Mouse (Mus musculus) kidney, postnatal 0 days (tissue): ENCODE data around the gene 6430571L13Rik. TPM values are rescaled to one million over a fixed set of nuclear protein-coding genes. Genes with fewer than 3 reads are reported as not detected.

Experiments used
- ATAC-seq: fragments of 200-750 bp; cut with Nextera tagmentation; replicated peaks from 2 replicates; pipeline ENCODE4 v1.8.0; 2017; ENCODE audit warnings: low read depth, moderate number of reproducible peaks, moderate TSS enrichment, moderate library complexity; ENCODE audit not compliant: low FRiP score
- DNase-seq: peaks from one replicate; pipeline ENCODE4 v3.0.0-alpha.2; 2016; ENCODE audit warnings: low spot score
- H3K27ac ChIP-seq: fragments of 300-500 bp; sonication (generic); 2 replicates; pipeline ENCODE4 v1.5.1; 2014; ENCODE audit warnings: mild to moderate bottlenecking
- H3K27me3 ChIP-seq: fragments of 300-500 bp; sonication (generic); 2 replicates; pipeline ENCODE4 v1.6.1; 2014; ENCODE audit warnings: low read length, mixed read lengths; ENCODE audit not compliant: insufficient read depth
- H3K36me3 ChIP-seq: fragments of 300-500 bp; sonication (generic); 2 replicates; pipeline ENCODE4 v1.6.1; 2014; ENCODE audit warnings: low read length, mixed read lengths; ENCODE audit not compliant: insufficient read depth
- H3K4me1 ChIP-seq: fragments of 300-500 bp; sonication (generic); replicated peaks from 2 replicates; pipeline ENCODE4 v1.6.1; 2014; ENCODE audit warnings: antibody characterized with exemption, low read length, mixed read lengths; ENCODE audit not compliant: insufficient read depth
- H3K4me2 ChIP-seq: fragments of 300-500 bp; sonication (generic); 2 replicates; pipeline ENCODE4 v1.6.1; 2014; ENCODE audit warnings: mild to moderate bottlenecking, low read length, moderate library complexity, mixed read lengths
- H3K4me3 ChIP-seq: fragments of 300-500 bp; sonication (generic); replicated peaks from 2 replicates; pipeline ENCODE4 v1.5.1; 2014; ENCODE audit warnings: low read depth, low read length
- H3K9ac ChIP-seq: fragments of 300-500 bp; sonication (generic); 2 replicates; pipeline ENCODE4 v1.6.1; 2014; ENCODE audit warnings: low read depth, low read length
- H3K9me3 ChIP-seq: fragments of 300-500 bp; sonication (generic); replicated peaks from 2 replicates; pipeline ENCODE4 v1.6.1; 2016; ENCODE audit warnings: low read length, inconsistent platforms, mixed read lengths
- CTCF ChIP-seq: IDR thresholded peaks from 2 replicates; pipeline ENCODE4 v1.5.1; 2016; ENCODE audit warnings: antibody characterized with exemption, low read depth, mild to moderate bottlenecking, moderate library complexity
- WGBS: fragments of 180-500 bp; shearing (Covaris S2); extraction: QIAGEN DNeasy Blood & Tissue Kit; methylation state at CpG from one replicate; pipeline ENCODE4 v1.1.7; 2014; 5-methylcytosine and 5-hydroxymethylcytosine counted together
- polyA plus RNA-seq: library from polyadenylated mRNA; unstranded; fragments of >200 nt; fragmentation: Nextera tagmentation; extraction: Ambion mirVana; gene quantifications from 2 replicates; pipeline ENCODE4 v1.2.1, GENCODE M21; 2015

6430571L13Rik gene
- polyA plus RNA-seq, 1 experiment from 2014 or later, result 2.0 TPM

- DNase-seq, result no peak
- H3K9ac ChIP-seq, result no peak overlapping the region
Observed at GRCm38 (mm10) chr9:107309171-107309570, 31.2 kb upstream of the 6430571L13Rik start.

GRCm38 (mm10) chr9:107309600-107309999 lies 30.8 kb upstream of the 6430571L13Rik start:
- TF ChIP-seq CTCF, result no peak
- DNase-seq (no peak), ATAC-seq (no peak)
- no peaks in the 10 kb centered on the region for H3K27me3 ChIP-seq
- no peak overlapping the region for H3K4me3 ChIP-seq
- peaks cover 35% of the 10 kb centered on the region for H3K4me1 ChIP-seq
- WGBS, result 69% methylated on average over 5 of the region's 5 CpGs
- no peaks in the 10 kb centered on the region for H3K9me3 ChIP-seq
- no peak overlapping the region for H3K9ac ChIP-seq
- no peaks in the 10 kb centered on the region for H3K36me3 ChIP-seq
- H3K4me2 ChIP-seq, result no peak overlapping the region
- no peak overlapping the region; the same call in 1 of the 2 replicates for H3K27ac ChIP-seq

More at GRCm38 (mm10) chr9:107309171-107309570, 31.2 kb upstream of the 6430571L13Rik start:
- Histone ChIP-seq H3K4me1 (peaks cover 35% of the 10 kb centered on the region), H3K9me3 (no peaks in the 10 kb centered on the region), H3K36me3 (no peaks in the 10 kb centered on the region), H3K4me2 (no peak overlapping the region), H3K27me3 (no peaks in the 10 kb centered on the region), H3K27ac (peak overlapping the region; percentile 92), H3K4me3 (no peak overlapping the region)
- no peak for ATAC-seq
- TF ChIP-seq CTCF, result no peak
- WGBS, result 47% methylated on average over 9 of the region's 9 CpGs

- Histone ChIP-seq H3K27ac (peak overlapping the region; percentile 13; the same call in 1 of the 2 replicates), H3K9me3 (no peaks in the 10 kb centered on the region), H3K36me3 (no peaks in the 10 kb centered on the region), H3K27me3 (no peaks in the 10 kb centered on the region), H3K4me2 (no peak overlapping the region), H3K4me3 (no peak overlapping the region), H3K9ac (no peak overlapping the region), H3K4me1 (peaks cover 17% of the 10 kb centered on the region)
- DNase-seq (no peak), ATAC-seq (no peak)
- no peak for TF ChIP-seq CTCF
- WGBS, result 64% methylated on average over 10 of the region's 10 CpGs
Observed at GRCm38 (mm10) chr9:107312811-107313584, 27.4 kb upstream of the 6430571L13Rik start.

- Histone ChIP-seq H3K36me3 (no peaks in the 10 kb centered on the region), H3K9me3 (no peaks in the 10 kb centered on the region), H3K4me2 (no peak overlapping the region), H3K27me3 (no peaks in the 10 kb centered on the region), H3K27ac (no peak overlapping the region), H3K4me3 (no peak overlapping the region), H3K4me1 (peaks cover 7% of the 10 kb centered on the region; the same call in 1 of the 2 replicates), H3K9ac (no peak overlapping the region)
- no peak for DNase-seq
- no peak for TF ChIP-seq CTCF
- 68% methylated on average over 3 of the region's 3 CpGs for WGBS
- ATAC-seq, result no peak
Observed at GRCm38 (mm10) chr9:107313926-107314325, 26.5 kb upstream of the 6430571L13Rik start.

- H3K4me2 ChIP-seq, result no peak overlapping the region
- no peak overlapping the region for H3K4me3 ChIP-seq
- H3K4me1 ChIP-seq, result 0 out of 2 replicates have a peak, but pooled peaks cover 7% of the 10 kb centered on the region
- no peak overlapping the region for H3K9ac ChIP-seq
- no peak for ATAC-seq
- no peaks in the 10 kb centered on the region for H3K9me3 ChIP-seq
- H3K36me3 ChIP-seq, result no peaks in the 10 kb centered on the region
- 69% methylated on average over 2 of the region's 2 CpGs for WGBS
- DNase-seq, result no peak
- H3K27me3 ChIP-seq, result no peaks in the 10 kb centered on the region
- TF ChIP-seq CTCF, result no peak
- H3K27ac ChIP-seq, result peak overlapping the region; percentile 19; the same call in 1 of the 2 replicates
Observed at GRCm38 (mm10) chr9:107315791-107316190, 24.6 kb upstream of the 6430571L13Rik start.

- no peak for DNase-seq
- Histone ChIP-seq H3K27ac (no peak overlapping the region), H3K4me3 (no peak overlapping the region), H3K4me1 (peaks cover 14% of the 10 kb centered on the region; the same call in 1 of the 2 replicates), H3K27me3 (no peaks in the 10 kb centered on the region), H3K9ac (no peak overlapping the region), H3K4me2 (no peak overlapping the region), H3K36me3 (no peaks in the 10 kb centered on the region), H3K9me3 (no peaks in the 10 kb centered on the region)
- ATAC-seq, result no peak
- no peak for TF ChIP-seq CTCF
- 56% methylated on average over 8 of the region's 8 CpGs for WGBS
Observed at GRCm38 (mm10) chr9:107322461-107323050, 17.8 kb upstream of the 6430571L13Rik start.
